Mouse (Mus musculus): ENCODE measurements around the gene Atp6v0c. TPM values are rescaled to one million over a fixed set of nuclear protein-coding genes. Genes with fewer than 3 reads are reported as not detected.
A peak's percentile ranks its signal among the peaks of the same experiment; 100 is the strongest.

Atp6v0c gene
- polyA plus RNA-seq, 1 experiment from 2014 or later: 388 TPM

GRCm38 (mm10) chr17:24206451-24207351, 37.2 kb upstream of the Atp6v0c start:
- H3K9ac ChIP-seq: peak overlapping the region; percentile 88
- H3K9me3 ChIP-seq (replicated peaks): no peaks in the 10 kb centered on the region
- peaks cover 7% of the 10 kb centered on the region for H3K36me3 ChIP-seq
- peak; percentile 42 for ATAC-seq
- peak overlapping the region; percentile 77 for H3K4me3 ChIP-seq
- 3% methylated on average over 62 of the region's 62 CpGs for WGBS (ENCODE audit: insufficient replicate concordance)
- peak overlapping the region; percentile 100 for H3K4me2 ChIP-seq
- peaks cover 97% of the 10 kb centered on the region for H3K4me1 ChIP-seq
- H3K27ac ChIP-seq: peak overlapping the region; percentile 98
- peaks cover 30% of the 10 kb centered on the region for H3K27me3 ChIP-seq (replicated peaks)

- WGBS (ENCODE audit: insufficient replicate concordance): 4% methylated on average over 15 of the region's 15 CpGs
Measured at GRCm38 (mm10) chr17:24205908-24206361, 36.4 kb upstream of the Atp6v0c start.

GRCm38 (mm10) chr17:24205284-24205888, 35.9 kb upstream of the Atp6v0c start, which contains the start of gene Tbc1d24:
Tbc1d24 (minus strand) TSS chr17:24205562.
- Histone ChIP-seq H3K9me3 (replicated peaks) (no peaks in the 10 kb centered on the region), H3K36me3 (peaks cover 18% of the 10 kb centered on the region), H3K27me3 (replicated peaks) (peaks cover 17% of the 10 kb centered on the region), H3K27ac (peak within 1 kb of the TSS; percentile 98), H3K4me2 (peak within 1 kb of the TSS; percentile 100), H3K4me3 (peak within 1 kb of the TSS; percentile 77), H3K9ac (peak within 1 kb of the TSS; percentile 88), H3K4me1 (peaks cover 97% of the 10 kb centered on the region)
- peak; percentile 49 for ATAC-seq
- WGBS (ENCODE audit: insufficient replicate concordance): under 1% methylated on average over 65 of the region's 65 CpGs

More at GRCm38 (mm10) chr17:24205908-24206361, 36.4 kb upstream of the Atp6v0c start:
- peak; percentile 0 for ATAC-seq
- Histone ChIP-seq H3K27ac (peak overlapping the region; percentile 98), H3K9me3 (replicated peaks) (no peaks in the 10 kb centered on the region), H3K4me2 (peak overlapping the region; percentile 100), H3K4me1 (peaks cover 97% of the 10 kb centered on the region), H3K9ac (peak overlapping the region; percentile 88), H3K27me3 (replicated peaks) (peaks cover 22% of the 10 kb centered on the region), H3K36me3 (peaks cover 12% of the 10 kb centered on the region), H3K4me3 (peak overlapping the region; percentile 77)

- no peak for ATAC-seq
Measured at GRCm38 (mm10) chr17:24204846-24205245, 35.3 kb upstream of the Atp6v0c start.

GRCm38 (mm10) chr17:24203611-24204534, 34.4 kb upstream of the Atp6v0c start:
- peak overlapping the region; percentile 100 for H3K4me2 ChIP-seq
- 26% methylated on average over 3 of the region's 3 CpGs for WGBS (ENCODE audit: insufficient replicate concordance)
- peaks cover 22% of the 10 kb centered on the region for H3K36me3 ChIP-seq
- peak overlapping the region; percentile 98 for H3K27ac ChIP-seq
- H3K4me1 ChIP-seq: peaks cover 97% of the 10 kb centered on the region
- peaks cover 10% of the 10 kb centered on the region for H3K27me3 ChIP-seq (replicated peaks)
- peak overlapping the region; percentile 77 for H3K4me3 ChIP-seq
- peak overlapping the region; percentile 88 for H3K9ac ChIP-seq
- no peaks in the 10 kb centered on the region for H3K9me3 ChIP-seq (replicated peaks)
- no peak for ATAC-seq

More at GRCm38 (mm10) chr17:24204846-24205245, 35.3 kb upstream of the Atp6v0c start:
- peak overlapping the region; percentile 88 for H3K9ac ChIP-seq
- peaks cover 22% of the 10 kb centered on the region for H3K36me3 ChIP-seq
- H3K4me3 ChIP-seq: peak overlapping the region; percentile 77
- H3K4me2 ChIP-seq: peak overlapping the region; percentile 100
- peaks cover 11% of the 10 kb centered on the region for H3K27me3 ChIP-seq (replicated peaks)
- WGBS (ENCODE audit: insufficient replicate concordance): 7% methylated on average over 7 of the region's 7 CpGs
- H3K27ac ChIP-seq: peak overlapping the region; percentile 98
- H3K4me1 ChIP-seq: peaks cover 97% of the 10 kb centered on the region
- H3K9me3 ChIP-seq (replicated peaks): no peaks in the 10 kb centered on the region

GRCm38 (mm10) chr17:24203068-24203467, 33.6 kb upstream of the Atp6v0c start:
- Histone ChIP-seq H3K27ac (peak overlapping the region; percentile 98), H3K4me1 (peaks cover 97% of the 10 kb centered on the region), H3K27me3 (replicated peaks) (peaks cover 10% of the 10 kb centered on the region), H3K36me3 (peaks cover 22% of the 10 kb centered on the region), H3K9ac (peak overlapping the region; percentile 88), H3K9me3 (replicated peaks) (no peaks in the 10 kb centered on the region), H3K4me3 (peak overlapping the region; percentile 77), H3K4me2 (peak overlapping the region; percentile 100)
- ATAC-seq: peak; percentile 77
- WGBS (ENCODE audit: insufficient replicate concordance): 12% methylated on average over 4 of the region's 4 CpGs

GRCm38 (mm10) chr17:24201092-24201491, 31.6 kb upstream of the Atp6v0c start:
- whole genome bisulfite sequencing (ENCODE audit: insufficient replicate concordance): 72% methylated on average over 4 of the region's 4 CpGs
- no peak overlapping the region for H3K4me3 ChIP-seq
- peak overlapping the region; percentile 100 for H3K4me2 ChIP-seq
- H3K4me1 ChIP-seq: peaks cover 97% of the 10 kb centered on the region
- peak overlapping the region; percentile 74 for H3K9ac ChIP-seq
- H3K27me3 ChIP-seq (replicated peaks): no peaks in the 10 kb centered on the region
- peaks cover 32% of the 10 kb centered on the region for H3K36me3 ChIP-seq
- no peaks in the 10 kb centered on the region for H3K9me3 ChIP-seq (replicated peaks)
- ATAC-seq: no peak
- H3K27ac ChIP-seq: peak overlapping the region; percentile 98

- peaks cover 44% of the 10 kb centered on the region for H3K36me3 ChIP-seq
- H3K4me2 ChIP-seq: peak overlapping the region; percentile 100
- no peaks in the 10 kb centered on the region for H3K9me3 ChIP-seq (replicated peaks)
- peak overlapping the region; percentile 98 for H3K27ac ChIP-seq
- H3K4me1 ChIP-seq: peaks cover 100% of the 10 kb centered on the region
- H3K4me3 ChIP-seq: peak overlapping the region; percentile 38; the same call in 1 of the 2 replicates
- no peaks in the 10 kb centered on the region for H3K27me3 ChIP-seq (replicated peaks)
- 31% methylated on average over 4 of the region's 4 CpGs for WGBS (ENCODE audit: insufficient replicate concordance)
- H3K9ac ChIP-seq: peak overlapping the region; percentile 65
- ATAC-seq: peak; percentile 10; the same call in 1 of the 2 replicates
Measured at GRCm38 (mm10) chr17:24199741-24200140, 30.2 kb upstream of the Atp6v0c start.

- 34% methylated on average over 4 of the region's 4 CpGs for WGBS (ENCODE audit: insufficient replicate concordance)
- Histone ChIP-seq H3K4me1 (peaks cover 100% of the 10 kb centered on the region), H3K36me3 (peaks cover 47% of the 10 kb centered on the region), H3K9ac (peak overlapping the region; percentile 65), H3K27ac (peak overlapping the region; percentile 98), H3K4me2 (peak overlapping the region; percentile 100), H3K9me3 (replicated peaks) (no peaks in the 10 kb centered on the region), H3K27me3 (replicated peaks) (no peaks in the 10 kb centered on the region), H3K4me3 (peak overlapping the region; percentile 38)
- ATAC-seq: peak; percentile 65
Measured at GRCm38 (mm10) chr17:24199252-24199651, 29.8 kb upstream of the Atp6v0c start.

- peak overlapping the region; percentile 9; the same call in 1 of the 2 replicates for H3K9ac ChIP-seq
- H3K36me3 ChIP-seq: peaks cover 58% of the 10 kb centered on the region
- peaks cover 100% of the 10 kb centered on the region for H3K4me1 ChIP-seq
- 41% methylated on average over 15 of the region's 15 CpGs for WGBS (ENCODE audit: insufficient replicate concordance)
- no peak overlapping the region for H3K4me3 ChIP-seq
- H3K27ac ChIP-seq: peak overlapping the region; percentile 98
- H3K4me2 ChIP-seq: peak overlapping the region; percentile 100
- ATAC-seq: peak; percentile 48
- no peaks in the 10 kb centered on the region for H3K27me3 ChIP-seq (replicated peaks)
- no peaks in the 10 kb centered on the region for H3K9me3 ChIP-seq (replicated peaks)
Measured at GRCm38 (mm10) chr17:24197032-24197824, 27.7 kb upstream of the Atp6v0c start.
